Mouse (Mus musculus) urinary bladder, postnatal 14 days (tissue): ENCODE results near the gene Ilk.

Experiments
- DNase-seq: peaks from one replicate; pipeline ENCODE4 v3.0.0; 2021; ENCODE audit warnings: low spot score

Gene Ilk

DNA sequence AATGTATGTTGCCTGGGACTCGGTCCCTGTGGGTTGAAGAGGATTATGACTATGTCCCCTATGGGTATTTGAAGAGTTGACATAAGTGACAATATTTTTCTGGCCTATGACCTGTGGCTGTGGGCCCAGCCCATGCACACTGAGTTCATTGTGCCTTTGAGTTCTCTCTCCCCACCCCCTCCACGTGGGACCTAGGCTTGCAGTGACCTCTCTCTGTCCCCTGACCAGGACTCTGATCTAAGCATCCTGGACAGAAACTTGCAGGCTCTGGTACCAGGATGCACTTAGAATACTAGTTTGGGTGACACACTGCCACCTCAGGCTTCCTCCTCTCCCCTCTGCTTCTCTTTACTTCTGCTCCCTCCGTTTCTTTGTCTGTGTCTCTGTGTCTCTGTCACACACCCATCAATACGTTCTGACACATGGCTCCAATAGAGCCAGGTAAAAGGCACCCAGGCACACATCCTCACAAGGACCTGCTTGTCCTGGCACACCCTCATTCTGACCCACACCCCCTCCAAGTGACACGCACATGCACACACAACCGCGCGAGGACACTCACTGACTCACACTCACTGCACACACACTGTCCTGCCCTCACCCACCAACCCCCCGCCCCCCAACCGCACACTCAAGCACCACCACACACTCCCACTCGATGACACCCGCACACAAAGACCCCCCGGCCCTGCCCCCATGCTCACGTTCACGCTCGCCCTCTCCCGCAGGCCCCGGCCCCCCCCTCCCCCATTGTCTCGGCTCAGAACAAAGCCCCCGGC is 50.3 kb downstream of the Ilk start:
- DNase-seq = no peak

DNA sequence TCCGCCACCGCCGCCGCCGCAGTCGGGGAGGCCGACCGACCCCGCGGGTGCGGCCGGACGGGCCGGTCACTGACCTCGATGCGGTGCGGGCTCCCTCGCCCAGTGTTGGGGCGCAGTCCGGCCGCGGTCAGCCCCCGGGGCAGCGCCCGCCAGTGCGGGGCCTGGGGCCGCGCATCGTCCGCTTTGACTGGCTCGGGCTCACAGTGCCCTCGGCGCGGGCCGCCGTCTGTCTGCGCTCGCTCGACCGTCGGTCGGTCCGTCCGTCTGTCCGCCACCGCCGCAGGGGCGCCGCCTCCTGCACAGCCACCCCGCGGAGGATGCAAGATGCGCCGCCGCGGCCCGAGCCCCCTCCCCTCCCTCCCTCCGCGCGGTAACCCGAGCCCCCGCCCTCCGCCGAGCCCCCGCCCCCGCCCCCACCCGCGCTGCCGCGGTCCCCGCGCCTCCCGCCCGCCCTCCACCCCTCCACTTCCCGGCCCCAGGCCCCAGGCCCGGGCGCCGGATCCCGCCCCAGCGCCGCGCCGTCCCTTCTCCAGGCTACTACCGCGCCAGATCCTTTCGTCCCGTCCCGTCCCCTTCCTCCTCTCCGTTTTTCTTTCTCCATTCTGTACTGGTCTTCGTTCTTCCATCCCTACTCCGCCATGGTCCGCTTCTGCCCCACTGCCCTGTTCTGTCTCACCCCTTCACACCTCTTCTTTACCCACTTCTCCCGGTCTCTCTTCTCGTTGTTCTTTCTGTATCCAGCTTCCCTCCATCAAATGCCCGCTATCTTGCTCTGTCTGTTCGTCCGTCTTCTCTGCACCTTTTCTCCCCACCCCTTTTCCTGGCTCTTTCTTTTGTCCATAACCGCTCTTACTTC is 51.1 kb downstream of the Ilk start, which contains the start of gene Dchs1:
Dchs1 (minus strand) TSS at position 370 of the 856 bp plus-strand sequence.
- no peak for DNase-seq

GRCm38 (mm10) chr7:105791147-105791546 is 54.8 kb downstream of the Ilk start:
- DNase-seq = no peak
